Mouse (Mus musculus) frontal cortex, postnatal 10 days (tissue): ENCODE measurements around the gene Cobll1.

Source experiments
- DNase-seq, 2 experiments: peaks; one replicate each; pipeline ENCODE4 v3.0.0; 2022; ENCODE audit warnings: low spot score in 2 of 2, mixed read lengths in 1 of 2

Cobll1 gene

GRCm38 (mm10) chr2:65147431-65147830 lies 91.8 kb downstream of the Cobll1 start:
- no peak for DNase-seq

- DNase-seq: no peak
These were observed 93.6 kb downstream of the Cobll1 start for GRCm38 (mm10) chr2:65145421-65146117.

GRCm38 (mm10) chr2:65141093-65141661 lies 98.0 kb downstream of the Cobll1 start:
- no peak for DNase-seq

GRCm38 (mm10) chr2:65140330-65140922 lies 98.8 kb downstream of the Cobll1 start:
- no peak for DNase-seq

GRCm38 (mm10) chr2:65139606-65140329 lies 99.4 kb downstream of the Cobll1 start:
- no peak for DNase-seq

- no peak for DNase-seq
These were observed 100.2 kb downstream of the Cobll1 start for GRCm38 (mm10) chr2:65138992-65139391.

GRCm38 (mm10) chr2:65126141-65126783 lies 112.9 kb downstream of the Cobll1 start:
- DNase-seq: no peak

- no peak for DNase-seq
These were observed 115.5 kb downstream of the Cobll1 start for GRCm38 (mm10) chr2:65123702-65124101.

- DNase-seq: no peak
These were observed 117.8 kb downstream of the Cobll1 start for GRCm38 (mm10) chr2:65121435-65121834.

GRCm38 (mm10) chr2:65121012-65121411 lies 118.2 kb downstream of the Cobll1 start:
- no peak for DNase-seq

GRCm38 (mm10) chr2:65120112-65120511 lies 119.1 kb downstream of the Cobll1 start:
- no peak for DNase-seq

GRCm38 (mm10) chr2:65119667-65120066 lies 119.5 kb downstream of the Cobll1 start:
- no peak for DNase-seq

GRCm38 (mm10) chr2:65119076-65119475 lies 120.1 kb downstream of the Cobll1 start:
- DNase-seq: no peak

- DNase-seq: no peak
These were observed 121.3 kb downstream of the Cobll1 start for GRCm38 (mm10) chr2:65117859-65118258.

GRCm38 (mm10) chr2:65116428-65117125 lies 122.6 kb downstream of the Cobll1 start:
- no peak for DNase-seq

GRCm38 (mm10) chr2:65113191-65113590 lies 126.0 kb downstream of the Cobll1 start:
- DNase-seq: no peak

- no peak for DNase-seq
These were observed 134.6 kb downstream of the Cobll1 start for GRCm38 (mm10) chr2:65104569-65104968.

- DNase-seq: no peak
These were observed 135.4 kb downstream of the Cobll1 start for GRCm38 (mm10) chr2:65103801-65104200.

- DNase-seq: no peak
These were observed 137.8 kb downstream of the Cobll1 start for GRCm38 (mm10) chr2:65101388-65101787.

- no peak for DNase-seq
These were observed 139.2 kb downstream of the Cobll1 start for GRCm38 (mm10) chr2:65100001-65100400.

- no peak for DNase-seq
These were observed 143.6 kb downstream of the Cobll1 start for GRCm38 (mm10) chr2:65095571-65095970.
